12 mouse cellular contexts compared by ENCODE assay signal in the genomic region with DNA sequence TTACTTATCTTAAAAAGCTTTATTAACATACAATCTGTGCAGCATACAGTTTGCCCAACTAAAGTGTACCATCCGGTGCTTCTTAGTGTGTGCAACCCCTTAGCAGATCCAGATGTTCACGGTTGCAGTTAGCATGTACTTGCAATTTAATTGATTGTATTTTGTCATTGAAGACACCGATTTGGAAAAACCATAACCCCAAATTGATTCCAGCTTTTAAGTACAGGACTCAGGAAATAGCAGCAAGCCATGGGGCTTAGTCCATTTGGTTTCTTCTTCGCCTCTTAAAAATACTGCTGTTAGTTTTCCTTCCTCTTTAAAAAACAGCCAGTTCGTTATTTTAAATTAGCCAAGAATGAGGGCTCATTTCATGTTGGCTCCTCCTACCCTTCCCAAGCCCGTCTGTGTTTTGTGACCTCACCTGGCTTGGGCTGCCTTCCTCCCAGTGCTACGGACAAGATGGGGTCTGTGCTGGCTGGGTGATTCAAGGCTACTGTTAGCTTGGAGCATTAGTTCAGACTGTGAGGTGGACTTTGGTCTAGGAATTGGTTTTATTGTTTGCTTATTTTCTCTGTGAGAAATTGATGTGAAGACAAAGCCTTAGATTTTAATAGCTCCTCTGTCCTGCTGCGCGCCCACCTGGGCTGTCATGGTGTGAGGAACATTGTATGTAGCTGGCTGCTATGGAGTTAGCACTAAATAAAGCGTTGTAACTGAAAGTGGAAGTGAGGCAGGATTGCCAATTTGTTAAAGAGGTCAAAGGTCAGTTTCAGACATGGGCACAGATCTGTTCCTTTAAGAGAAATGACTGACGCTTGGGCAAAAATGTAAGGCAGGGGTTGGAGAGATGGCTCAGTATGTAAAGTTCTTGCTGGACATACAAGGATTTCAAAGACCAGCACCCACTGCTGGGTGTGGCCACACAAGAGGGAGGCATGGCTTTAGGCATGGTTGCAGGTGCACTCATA. TPM values are rescaled to one million over a fixed set of nuclear protein-coding genes. Genes with fewer than 3 reads are reported as not detected.
DNase-seq lines count a peak whose midpoint lies in the region; ATAC-seq and TF ChIP-seq lines count a peak whose summit lies in the region.
"Had no signal": no experiment of that assay in that cellular context is flagged by ENCODE, and none has a peak within 500 bp of the region (broad histone marks: within the 10 kb centered on the region; RNA-seq: fewer than 3 reads in every experiment).

No protein-coding gene starts in this region.

- peak overlapping the region; percentile 28; the same call in 1 of the 2 replicates for H3K27ac ChIP-seq in liver, embryonic 12.5 days
- no peak overlapping the region for H3K27ac ChIP-seq in liver, embryonic 11.5 days (ENCODE audit: low read depth, low read length)
- peak overlapping the region; percentile 59 for H3K27ac ChIP-seq in liver, postnatal 0 days (ENCODE audit: low read depth)
- H3K27ac ChIP-seq in forebrain, embryonic 11.5 days (ENCODE audit: low read depth, low read length) = no peak overlapping the region

- no peak for ATAC-seq in liver, embryonic 12.5 days
- no peak for ATAC-seq in liver, embryonic 11.5 days (replicated peaks; ENCODE audit: low FRiP score)
- peak; percentile 31; the same call in 1 of the 2 replicates for ATAC-seq in liver, postnatal 0 days
- ATAC-seq in forebrain, embryonic 11.5 days (replicated peaks; ENCODE audit: low FRiP score) = no peak

- H3K27me3 ChIP-seq in liver, embryonic 12.5 days (replicated peaks) = no peaks in the 10 kb centered on the region
- H3K27me3 ChIP-seq in liver, embryonic 11.5 days (replicated peaks; ENCODE audit: control insufficient read depth, insufficient read depth, low read length) = no peaks in the 10 kb centered on the region
- no peaks in the 10 kb centered on the region for H3K27me3 ChIP-seq in liver, postnatal 0 days (ENCODE audit: insufficient read depth, low read length)
- H3K27me3 ChIP-seq in forebrain, embryonic 11.5 days (ENCODE audit: control insufficient read depth, insufficient read depth, low read length) = no peaks in the 10 kb centered on the region
- H3K27me3 ChIP-seq: liver, embryonic 13.5 days had no signal

- no peak for DNase-seq in liver, embryonic 11.5 days (ENCODE audit: low spot score)
- peak; percentile 62 for DNase-seq in adipocyte (ENCODE audit: low spot score)
- DNase-seq in forelimb bud, embryonic 11.5 days (ENCODE audit: low read depth, low spot score) = peak; percentile 55
- DNase-seq in liver, postnatal 0 days = no peak
- DNase-seq in forebrain, embryonic 11.5 days (ENCODE audit: low spot score) = no peak
- no peak for DNase-seq in adrenal gland, postnatal 25 days
- no peak for DNase-seq in left cerebral cortex, adult 18-20 months (ENCODE audit: low spot score in 2 of 2)
- DNase-seq: cerebellum, postnatal 25 days; heart, postnatal 10 days; liver, embryonic 13.5 days had no signal

- no peak for TF ChIP-seq CTCF in liver, postnatal 0 days (IDR thresholded peaks at IDR 0.05; ENCODE audit: low read depth)

- no peaks in the 10 kb centered on the region for H3K9me3 ChIP-seq in liver, embryonic 12.5 days (replicated peaks)
- no peaks in the 10 kb centered on the region for H3K9me3 ChIP-seq in liver, embryonic 11.5 days (ENCODE audit: control insufficient read depth, low read length)
- no peaks in the 10 kb centered on the region for H3K9me3 ChIP-seq in liver, postnatal 0 days (ENCODE audit: low read length)
- H3K9me3 ChIP-seq in forebrain, embryonic 11.5 days (ENCODE audit: control insufficient read depth, low read length) = no peaks in the 10 kb centered on the region
- H3K9me3 ChIP-seq: liver, embryonic 13.5 days had no signal

- H3K4me1 ChIP-seq in liver, embryonic 12.5 days = peaks cover 47% of the 10 kb centered on the region
- peaks cover 26% of the 10 kb centered on the region for H3K4me1 ChIP-seq in liver, embryonic 11.5 days (replicated peaks; ENCODE audit: control insufficient read depth, insufficient read depth, low read length)
- peaks cover 29% of the 10 kb centered on the region for H3K4me1 ChIP-seq in liver, postnatal 0 days (ENCODE audit: insufficient read depth)
- peaks cover 15% of the 10 kb centered on the region; the same call in 1 of the 2 replicates for H3K4me1 ChIP-seq in forebrain, embryonic 11.5 days (replicated peaks; ENCODE audit: control insufficient read depth, insufficient read depth, low read length)

- peaks cover 36% of the 10 kb centered on the region for H3K36me3 ChIP-seq in liver, embryonic 12.5 days
- H3K36me3 ChIP-seq in liver, embryonic 11.5 days (ENCODE audit: control insufficient read depth, insufficient read depth, low read length) = peaks cover 20% of the 10 kb centered on the region
- H3K36me3 ChIP-seq in liver, postnatal 0 days (replicated peaks; ENCODE audit: insufficient read depth, low read length) = peaks cover 20% of the 10 kb centered on the region
- H3K36me3 ChIP-seq in forebrain, embryonic 11.5 days (ENCODE audit: control insufficient read depth, insufficient read depth, low read length) = no peaks in the 10 kb centered on the region; the same call in 1 of the 2 replicates

- H3K4me3 ChIP-seq in liver, embryonic 12.5 days = no peak overlapping the region
- no peak overlapping the region for H3K4me3 ChIP-seq in liver, embryonic 11.5 days (ENCODE audit: low read depth, low read length)
- no peak overlapping the region for H3K4me3 ChIP-seq in liver, postnatal 0 days (ENCODE audit: low read depth, low read length)
- no peak overlapping the region for H3K4me3 ChIP-seq in forebrain, embryonic 11.5 days (ENCODE audit: low read depth, low read length)
- H3K4me3 ChIP-seq: erythroblast, embryonic 14.5 days; liver, embryonic 13.5 days had no signal

- H3K9ac ChIP-seq in liver, embryonic 12.5 days = no peak overlapping the region
- no peak overlapping the region for H3K9ac ChIP-seq in liver, embryonic 11.5 days (ENCODE audit: low read depth, low read length)
- no peak overlapping the region for H3K9ac ChIP-seq in liver, postnatal 0 days (replicated peaks)
- H3K9ac ChIP-seq in forebrain, embryonic 11.5 days (ENCODE audit: low read length) = no peak overlapping the region
- H3K9ac ChIP-seq: liver, embryonic 13.5 days had no signal

- TF ChIP-seq EP300 in liver, postnatal 0 days (IDR thresholded peaks at IDR 0.05; ENCODE audit: low read depth) = no peak

- 73% methylated on average over 11 of the region's 11 CpGs for WGBS in liver, embryonic 12.5 days (ENCODE audit: insufficient replicate concordance)
- 78% methylated on average over 11 of the region's 11 CpGs for WGBS in liver, embryonic 11.5 days
- 59% methylated on average over 11 of the region's 11 CpGs for WGBS in liver, postnatal 0 days (ENCODE audit: insufficient replicate concordance)
- 74% methylated on average over 11 of the region's 11 CpGs for WGBS in forebrain, embryonic 11.5 days

- no peak overlapping the region for H3K4me2 ChIP-seq in liver, embryonic 12.5 days
- H3K4me2 ChIP-seq in liver, embryonic 11.5 days = no peak overlapping the region
- H3K4me2 ChIP-seq in liver, postnatal 0 days (ENCODE audit: low read depth, low read length) = peak overlapping the region; percentile 43
- H3K4me2 ChIP-seq in forebrain, embryonic 11.5 days (ENCODE audit: low read depth, low read length, severe bottlenecking) = no peak overlapping the region
- H3K4me2 ChIP-seq: liver, embryonic 13.5 days had no signal

RNA-seq across cellular contexts. Expression of gene Aagab, which starts 11.8 kb away (rescaled TPM):
- polyA plus RNA-seq in liver, embryonic 12.5 days (2016; fragmentation: Nextera tagmentation; extraction: Ambion mirVana) = 25.3 and 26.2 TPM in 2 replicates
- 27.7 and 32.4 TPM in 2 replicates for polyA plus RNA-seq in liver, embryonic 11.5 days (2014; fragmentation: Nextera tagmentation; extraction: Ambion mirVana)
- polyA plus RNA-seq in liver, postnatal 0 days (2015; fragmentation: Nextera tagmentation; extraction: Ambion mirVana) = 12.8 and 14.2 TPM in 2 replicates
- polyA plus RNA-seq in forebrain, embryonic 11.5 days (2014; fragmentation: Nextera tagmentation; extraction: Ambion mirVana) = 48.3 and 48.4 TPM in 2 replicates
- 26.6 and 33.1 TPM in 2 replicates for total RNA-seq in adrenal gland, postnatal 25 days (2021)
- 10 to 100 TPM; 45.0 to 48.9 TPM for total RNA-seq in left cerebral cortex, adult 18-20 months (2021)

RNA-seq across cellular contexts. Expression of gene Iqch, which starts 12.0 kb away (rescaled TPM):
- polyA plus RNA-seq in liver, embryonic 12.5 days (2016; fragmentation: Nextera tagmentation; extraction: Ambion mirVana) = not detected in 2 replicates
- polyA plus RNA-seq in liver, embryonic 11.5 days (2014; fragmentation: Nextera tagmentation; extraction: Ambion mirVana) = 0.05 TPM in 1 of 2 replicates, not detected in the other
- 0.08 and 0.09 TPM in 2 replicates for polyA plus RNA-seq in liver, postnatal 0 days (2015; fragmentation: Nextera tagmentation; extraction: Ambion mirVana)
- 0.17 TPM in 1 of 2 replicates, not detected in the other for polyA plus RNA-seq in forebrain, embryonic 11.5 days (2014; fragmentation: Nextera tagmentation; extraction: Ambion mirVana)
- 0.15 TPM in 1 of 2 replicates, not detected in the other for total RNA-seq in adrenal gland, postnatal 25 days (2021)
- total RNA-seq in left cerebral cortex, adult 18-20 months (2021) = not detected
- total RNA-seq: heart, postnatal 10 days had no signal
- polyA plus RNA-seq: erythroblast, embryonic 14.5 days; liver, embryonic 13.5 days had no signal

Comparison
In these comparisons a context has a peak if more than half of its experiments do, and no peak if none do; other contexts are left out.
1. H3K27ac ChIP-seq: peak in liver, embryonic 12.5 days (single experiment) and liver, postnatal 0 days (single experiment); none in liver, embryonic 11.5 days (single experiment) and forebrain, embryonic 11.5 days (single experiment).
2. DNase-seq: peak in adipocyte (single experiment) and forelimb bud, embryonic 11.5 days (single experiment); none in liver, embryonic 11.5 days (single experiment), liver, postnatal 0 days (single experiment), forebrain, embryonic 11.5 days (single experiment), adrenal gland, postnatal 25 days (single experiment) and left cerebral cortex, adult 18-20 months (0 of 2).